Mouse (Mus musculus) forelimb bud, embryonic 11.5 days (tissue): ENCODE measurements around the gene Fance.
"Not testable (repeated sequence)": the region's sequence is repeated elsewhere in the genome, so short reads cannot be mapped to it uniquely, and the experiment has no call there.

Experiments used
- DNase-seq: peaks from one replicate; pipeline ENCODE4 v3.0.0-alpha.2; 2012; ENCODE audit warnings: low read depth, low spot score

The Fance gene

DNA sequence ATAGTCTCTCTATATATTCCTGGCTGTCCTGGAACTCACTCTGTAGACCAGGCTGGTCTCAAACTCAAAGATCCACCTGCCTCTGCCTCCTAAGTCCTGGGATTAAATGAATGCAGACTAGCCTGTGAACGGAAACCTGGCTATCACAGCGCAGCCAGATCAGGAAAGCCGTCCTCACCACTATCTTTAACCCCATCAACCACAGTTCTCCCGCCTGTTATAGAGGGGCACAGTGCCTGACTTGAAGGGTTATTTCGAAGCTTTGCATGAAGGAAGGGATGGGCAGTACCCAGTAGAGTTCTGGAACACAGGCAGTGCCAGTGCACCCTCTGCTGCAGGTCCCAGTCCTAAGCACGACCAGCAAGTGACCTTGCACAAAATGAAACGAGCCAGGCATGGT lies 22.0 kb upstream of the Fance start:
- DNase-seq: no peak

DNA sequence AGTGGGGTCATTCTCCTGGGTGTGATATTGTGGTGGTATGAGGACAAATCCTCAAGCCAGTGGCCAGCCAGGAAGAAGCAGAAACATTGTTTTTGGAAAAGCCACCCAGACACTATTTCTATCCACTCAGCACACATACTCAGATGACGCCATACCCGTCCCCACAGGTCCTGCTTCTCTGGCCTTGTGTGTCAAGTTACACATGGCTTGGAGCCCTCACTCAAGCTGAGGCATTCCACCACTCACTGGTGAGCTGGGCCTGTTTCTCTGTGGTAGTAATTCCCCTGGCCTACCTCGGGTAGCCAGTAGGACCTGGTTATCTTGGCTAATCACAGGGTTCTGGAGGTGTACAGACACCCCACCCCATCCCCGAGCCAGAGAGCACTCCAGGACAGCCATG lies 19.6 kb upstream of the Fance start:
- DNase-seq: no peak

DNA sequence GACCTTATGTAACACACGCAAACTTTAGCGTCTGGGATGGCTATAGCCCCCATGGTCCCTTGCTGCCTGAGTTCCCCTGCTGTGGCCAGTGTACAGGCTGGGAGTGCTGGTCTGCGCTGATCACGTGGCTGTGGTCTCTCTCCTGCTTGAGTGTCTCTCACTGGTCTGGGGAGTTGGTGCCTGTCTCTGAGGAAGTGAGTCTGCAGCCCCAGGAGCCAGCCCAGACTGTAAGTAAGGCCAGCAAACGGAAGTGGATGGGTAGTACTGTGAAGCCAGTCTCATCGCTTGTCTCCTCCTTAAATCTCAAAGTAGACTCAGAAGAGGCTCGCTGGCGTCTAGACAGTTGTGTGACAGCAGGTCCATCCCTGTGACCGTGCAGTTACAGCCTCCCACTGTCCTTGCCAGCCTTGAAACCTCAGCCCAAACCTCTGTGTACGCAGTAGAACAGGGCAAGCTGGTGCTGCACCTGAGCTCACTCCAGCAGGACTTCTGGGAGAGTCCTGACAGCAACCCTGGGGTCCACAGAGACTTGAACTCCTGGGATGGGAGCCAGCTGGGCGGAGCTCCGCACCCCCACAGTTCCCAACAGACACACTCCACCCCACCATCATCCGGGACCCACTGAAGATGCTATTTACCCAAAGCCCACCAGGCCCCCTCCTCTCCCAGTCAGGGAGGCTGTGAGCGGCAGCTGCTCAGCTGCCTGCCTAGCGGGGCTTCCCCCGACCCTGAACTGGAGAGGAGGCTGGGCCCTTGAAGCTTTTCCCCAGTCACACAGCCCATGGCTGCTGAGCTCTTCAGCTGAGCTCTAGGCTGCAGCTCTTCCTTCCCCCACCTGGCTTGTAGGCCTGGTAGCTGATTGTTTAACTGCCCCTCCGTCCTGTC lies 18.6 kb upstream of the Fance start:
- DNase-seq: no peak

GRCm38 (mm10) chr17:28298888-28299287 lies 14.4 kb upstream of the Fance start:
- DNase-seq: no peak

GRCm38 (mm10) chr17:28299669-28300320 lies 13.5 kb upstream of the Fance start:
- DNase-seq: no peak

DNA sequence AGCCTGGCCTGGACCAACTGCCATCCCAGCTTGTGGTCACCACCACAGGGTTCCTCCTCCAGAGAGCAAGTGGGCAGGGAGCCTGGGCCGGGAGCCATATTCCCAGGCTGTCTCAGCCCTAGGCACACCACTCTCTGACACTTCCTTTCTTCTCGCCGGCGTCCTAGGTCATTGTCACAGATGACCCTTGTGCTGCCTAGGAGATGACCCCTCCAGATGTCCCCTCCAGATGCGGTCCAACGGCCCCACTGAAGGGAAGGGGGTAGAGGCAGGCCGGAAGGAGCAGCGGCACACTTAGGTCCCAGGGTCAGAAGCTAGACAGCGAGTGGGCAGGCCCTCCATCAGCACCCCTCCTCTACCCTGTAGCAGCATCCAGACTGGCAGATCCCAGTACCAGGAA lies 13.0 kb upstream of the Fance start:
- no peak for DNase-seq

GRCm38 (mm10) chr17:28300850-28301249 lies 12.5 kb upstream of the Fance start:
- DNase-seq: no peak

- no peak for DNase-seq
Observed at GRCm38 (mm10) chr17:28305172-28305571, 8.1 kb upstream of the Fance start.

GRCm38 (mm10) chr17:28308297-28309195 lies 4.8 kb upstream of the Fance start:
- peak; percentile 93 for DNase-seq

DNA sequence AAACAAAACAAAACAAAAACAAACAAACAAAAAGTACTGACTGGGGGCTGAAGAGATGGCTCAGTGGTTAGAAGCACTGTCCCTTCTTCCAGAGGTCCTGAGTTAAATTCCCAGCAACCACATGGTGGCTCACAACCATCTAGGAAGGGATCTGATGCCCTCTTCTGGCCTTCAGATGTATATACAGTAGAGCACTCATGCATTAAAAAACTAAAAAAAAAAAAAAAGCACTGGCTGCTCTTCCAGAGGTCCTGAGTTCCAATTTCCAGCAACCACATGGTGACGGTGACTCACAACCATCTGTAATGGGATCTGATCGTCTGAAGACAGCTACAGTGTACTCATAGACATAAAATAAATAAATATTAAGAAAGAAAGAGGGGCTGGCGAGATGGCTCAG lies 2.5 kb upstream of the Fance start:
- DNase-seq: no peak

- DNase-seq: no peak
Observed at GRCm38 (mm10) chr17:28311366-28312132, 1.8 kb upstream of the Fance start.

DNA sequence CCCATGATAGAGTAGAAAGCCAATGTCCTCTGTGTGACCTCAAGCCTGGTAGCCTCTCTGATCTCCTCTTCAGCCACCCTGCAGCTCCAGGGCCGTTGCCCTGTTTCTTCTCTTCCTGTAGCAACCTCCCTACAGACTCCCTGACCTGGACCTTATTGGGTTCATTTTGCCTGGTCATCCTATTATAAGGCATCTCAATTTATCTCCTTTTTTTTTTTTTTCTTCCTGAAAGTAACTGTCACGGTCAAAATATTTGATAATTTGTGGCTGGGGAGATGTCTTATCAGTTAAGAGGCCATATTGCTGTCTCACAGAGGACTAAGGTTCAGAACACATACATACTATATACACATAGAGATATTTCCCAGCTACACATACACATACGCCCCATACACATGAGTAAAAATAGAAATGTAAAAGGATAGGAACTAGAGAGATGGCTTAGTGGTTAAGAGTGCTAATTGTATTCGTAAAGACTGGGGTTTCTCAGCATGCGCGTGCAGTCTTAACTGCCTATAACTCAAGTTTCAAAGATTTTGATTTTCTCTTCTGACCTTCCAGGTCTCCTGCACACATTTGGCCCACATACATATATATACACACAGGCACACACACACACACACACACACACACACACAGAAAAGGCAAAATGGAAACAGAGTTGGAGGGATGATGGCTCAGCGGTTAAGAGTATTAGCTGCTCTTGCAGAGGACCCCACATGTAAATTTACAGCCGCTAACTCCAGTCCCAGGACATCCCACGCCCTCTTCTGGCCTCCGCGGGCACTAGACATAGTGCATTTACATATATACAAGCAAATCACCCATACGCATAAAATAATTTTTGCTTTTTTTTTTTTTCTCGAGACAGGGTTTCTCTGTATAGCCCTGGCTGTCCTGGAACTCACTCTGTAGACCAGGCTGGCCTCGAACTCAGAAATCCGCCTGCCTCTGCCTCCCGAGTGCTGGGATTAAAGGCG lies 797 bp upstream of the Fance start:
- DNase-seq: no peak

GRCm38 (mm10) chr17:28313880-28314225 lies 534 bp downstream of the Fance start:
- DNase-seq: no peak

DNA sequence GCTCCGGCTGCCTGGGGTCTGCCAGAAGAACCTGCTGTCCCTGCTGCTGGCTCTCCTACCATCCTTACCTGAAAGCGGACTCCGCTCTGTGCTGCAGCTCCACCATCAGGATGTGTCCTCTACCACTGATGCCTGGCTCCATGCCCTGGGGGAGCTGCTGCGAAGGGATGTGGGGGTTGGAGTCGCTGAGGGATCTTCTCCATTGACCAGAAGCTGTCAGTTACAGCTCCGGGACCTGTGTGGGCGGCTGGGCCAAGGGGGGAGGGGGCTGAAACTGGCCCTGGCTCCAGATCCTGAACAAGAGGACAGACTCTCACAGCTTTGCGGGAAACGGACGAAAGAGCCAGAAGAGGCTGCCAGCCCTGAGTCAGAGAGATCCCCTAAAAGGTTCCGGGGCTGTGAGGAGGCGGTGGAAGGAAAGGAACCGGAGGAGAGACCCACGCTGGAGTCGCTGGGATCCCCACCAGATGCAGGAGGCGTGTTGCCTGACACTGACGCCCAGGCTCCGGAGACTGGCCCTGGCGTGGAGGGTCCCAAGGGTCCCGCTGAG lies 2.4 kb downstream of the Fance start:
- no peak for DNase-seq

- no peak for DNase-seq
Observed at GRCm38 (mm10) chr17:28316476-28316875, 3.2 kb downstream of the Fance start.

DNA sequence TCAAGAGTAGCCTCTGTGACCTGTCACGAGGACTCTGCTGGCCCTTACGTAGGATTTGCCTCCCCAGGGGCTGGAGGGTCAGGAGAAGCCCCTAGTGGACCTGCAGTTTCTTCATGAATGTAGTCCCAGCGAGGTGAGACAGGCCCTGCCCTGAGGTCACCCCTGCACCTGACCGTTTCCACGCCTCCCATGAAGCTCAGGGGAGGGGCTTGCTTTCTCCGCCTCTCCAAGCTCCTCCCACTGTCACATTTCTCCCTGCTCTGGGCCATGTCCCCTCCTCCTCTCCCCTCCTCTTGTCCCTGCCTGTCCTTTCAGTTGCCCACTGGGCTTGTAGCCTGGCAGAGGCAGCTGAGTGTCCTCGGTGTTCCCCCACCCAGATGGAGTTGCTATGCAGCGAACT lies 3.8 kb downstream of the Fance start:
- no peak for DNase-seq

DNA sequence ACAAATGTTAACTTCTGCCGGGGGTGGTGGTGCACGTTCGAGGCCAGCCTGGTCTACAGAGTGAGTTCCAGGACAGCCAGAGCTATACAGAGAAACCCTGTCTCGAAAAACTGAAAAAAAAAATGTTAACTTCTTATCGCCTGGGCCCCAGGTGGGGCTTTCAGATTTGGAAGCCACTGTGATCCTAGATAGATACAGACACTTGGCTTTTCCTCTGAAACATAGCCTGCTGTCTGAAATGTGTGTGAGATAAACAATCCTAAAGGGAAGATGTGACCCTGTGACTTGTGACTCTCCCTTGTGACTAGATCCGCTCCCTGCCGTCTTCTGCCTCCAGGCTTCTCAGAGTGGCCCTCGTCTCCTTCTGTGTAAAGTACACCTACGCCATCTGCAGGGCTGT lies 4.4 kb downstream of the Fance start:
- DNase-seq: no peak

DNA sequence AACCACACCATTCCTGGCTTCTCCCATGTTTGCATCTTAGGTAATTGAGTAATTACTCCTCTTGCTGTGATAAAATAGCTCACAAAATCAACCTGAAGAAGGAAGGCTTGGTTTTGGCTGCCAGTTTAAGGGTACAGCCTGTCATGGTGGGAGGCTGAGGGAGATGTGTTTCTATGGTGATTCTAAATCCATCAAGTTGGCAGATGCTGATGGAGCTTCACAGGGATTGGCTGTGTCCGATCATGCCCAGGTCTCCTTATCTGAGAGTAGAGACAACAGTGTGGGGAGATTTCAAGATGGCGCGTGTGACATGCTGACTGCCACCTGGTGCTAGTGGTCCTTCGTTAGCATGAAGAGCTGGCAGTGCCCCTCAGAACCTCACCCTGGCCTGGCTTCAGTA lies 8.4 kb downstream of the Fance start:
- no peak for DNase-seq

DNA sequence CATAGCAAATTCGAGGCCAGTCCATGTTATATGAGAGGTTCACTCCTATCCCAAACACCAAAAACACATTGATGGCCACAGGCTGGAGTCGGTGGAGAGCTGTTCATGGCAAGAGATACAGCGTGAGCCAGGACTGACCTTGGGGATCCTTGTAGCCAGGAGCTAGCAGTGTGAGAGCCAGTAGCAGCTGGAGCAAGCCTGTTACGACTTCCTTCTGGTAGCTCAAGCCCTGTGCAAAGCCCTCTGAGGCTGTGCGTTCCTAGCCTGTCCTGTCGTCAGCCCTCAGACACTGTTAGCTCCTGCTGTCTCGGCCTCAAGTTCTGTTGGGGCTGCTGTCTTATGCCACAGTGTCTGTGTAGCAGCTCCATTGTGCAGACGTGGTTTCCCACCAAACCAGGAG lies 10.5 kb downstream of the Fance start:
- DNase-seq: no peak

- DNase-seq: not testable (repeated sequence)
Observed at GRCm38 (mm10) chr17:28324416-28324815, 11.1 kb downstream of the Fance start.
